Mouse (Mus musculus) urinary bladder, postnatal 36 days (tissue): ENCODE data around the gene Fasn.

Experiments
- DNase-seq, 2 experiments: peaks; one replicate each; pipeline ENCODE4 v3.0.0; 2022; ENCODE audit warnings: low spot score in 2 of 2, mixed read lengths in 1 of 2

Gene Fasn

GRCm38 (mm10) chr11:120761811-120762671 is 62.3 kb downstream of the Fasn start:
- DNase-seq = no peak

GRCm38 (mm10) chr11:120760236-120760635 is 64.1 kb downstream of the Fasn start:
- DNase-seq = no peak
